Mouse (Mus musculus) heart, adult 2 months (tissue): ENCODE results near the gene Plekhh3.

Experiments
- EP300 ChIP-seq: fragments of 200-500 bp; IDR thresholded peaks from 2 replicates; pipeline ENCODE4 v1.6.1; 2011; ENCODE audit warnings: low read depth, low read length, control low read depth; ENCODE audit not compliant: insufficient read depth
- POLR2A ChIP-seq: fragments of 200-500 bp; IDR thresholded peaks from 2 replicates; pipeline ENCODE4 v1.6.1; 2011; ENCODE audit warnings: mild to moderate bottlenecking, low read depth, low read length, control low read depth; ENCODE audit not compliant: insufficient read depth

DNA sequence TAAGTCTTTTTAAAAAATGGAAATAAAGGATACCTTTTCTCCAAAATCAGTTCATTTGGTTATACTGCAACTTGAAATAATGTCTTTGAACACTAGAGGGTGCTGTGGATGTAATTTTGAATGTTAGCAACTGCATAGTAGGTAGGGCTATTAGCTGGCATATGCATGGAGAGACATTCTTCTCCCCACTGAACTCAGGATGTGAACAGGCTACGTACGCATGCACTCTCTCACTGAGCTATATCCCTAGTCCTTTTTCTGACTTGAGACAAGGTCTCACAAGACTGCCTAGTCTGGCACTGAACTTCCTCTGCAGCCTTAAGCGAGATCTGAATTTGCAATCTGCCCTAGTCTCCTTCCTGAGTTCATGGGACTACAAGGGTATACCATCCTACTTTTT is 40.8 kb upstream of the Plekhh3 start:
- TF ChIP-seq EP300 (no peak), POLR2A (peak; percentile 40; the same call in 1 of the 2 replicates)
